Mouse (Mus musculus): Measurements from ENCODE around the gene Arhgap45. TPM values are rescaled to one million over a fixed set of nuclear protein-coding genes. Genes with fewer than 3 reads are reported as not detected.

The Arhgap45 gene
- polyA plus RNA-seq, 1 experiment from 2014 or later = 1.7 TPM

GRCm38 (mm10) chr10:79991548-79991947, 24.9 kb upstream of the Arhgap45 start:
- H3K36me3 ChIP-seq (replicated peaks; ENCODE audit: control insufficient read depth, insufficient read depth) = no peaks in the 10 kb centered on the region
- H3K4me2 ChIP-seq (replicated peaks) = no peak overlapping the region
- DNase-seq (ENCODE audit: low spot score) (no peak), ATAC-seq (ENCODE audit: low FRiP score) (no peak)
- WGBS = 86% methylated on average over 6 of the region's 6 CpGs
- H3K27ac ChIP-seq = no peak overlapping the region
- H3K9ac ChIP-seq = no peak overlapping the region
- peaks cover 8% of the 10 kb centered on the region for H3K4me1 ChIP-seq (replicated peaks; ENCODE audit: control insufficient read depth, insufficient read depth, low read length)
- peaks cover 11% of the 10 kb centered on the region; the same call in 1 of the 2 replicates for H3K9me3 ChIP-seq (ENCODE audit: control insufficient read depth, low read length)
- no peak overlapping the region for H3K4me3 ChIP-seq (replicated peaks; ENCODE audit: low read length)
- H3K27me3 ChIP-seq (ENCODE audit: control insufficient read depth, insufficient read depth, low read length) = peaks cover 43% of the 10 kb centered on the region

- Histone ChIP-seq H3K9ac (no peak overlapping the region), H3K4me1 (replicated peaks; ENCODE audit: control insufficient read depth, insufficient read depth, low read length) (peaks cover 10% of the 10 kb centered on the region; the same call in 1 of the 2 replicates), H3K4me2 (replicated peaks) (no peak overlapping the region), H3K4me3 (replicated peaks; ENCODE audit: low read length) (no peak overlapping the region), H3K9me3 (ENCODE audit: control insufficient read depth, low read length) (peaks cover 11% of the 10 kb centered on the region; the same call in 1 of the 2 replicates), H3K36me3 (replicated peaks; ENCODE audit: control insufficient read depth, insufficient read depth) (no peaks in the 10 kb centered on the region), H3K27ac (no peak overlapping the region), H3K27me3 (ENCODE audit: control insufficient read depth, insufficient read depth, low read length) (peaks cover 17% of the 10 kb centered on the region)
- no peak for DNase-seq (ENCODE audit: low spot score)
- 84% methylated on average over 16 of the region's 16 CpGs for WGBS
- ATAC-seq (ENCODE audit: low FRiP score) = no peak
Measured at GRCm38 (mm10) chr10:79994397-79995115, 21.9 kb upstream of the Arhgap45 start.

GRCm38 (mm10) chr10:79995636-79996035, 20.8 kb upstream of the Arhgap45 start:
- no peak overlapping the region for H3K9ac ChIP-seq
- H3K27ac ChIP-seq = no peak overlapping the region
- ATAC-seq (ENCODE audit: low FRiP score) (no peak), DNase-seq (ENCODE audit: low spot score) (no peak)
- no peaks in the 10 kb centered on the region for H3K36me3 ChIP-seq (replicated peaks; ENCODE audit: control insufficient read depth, insufficient read depth)
- H3K27me3 ChIP-seq (ENCODE audit: control insufficient read depth, insufficient read depth, low read length) = peaks cover 11% of the 10 kb centered on the region; the same call in 1 of the 2 replicates
- peaks cover 11% of the 10 kb centered on the region; the same call in 1 of the 2 replicates for H3K9me3 ChIP-seq (ENCODE audit: control insufficient read depth, low read length)
- peak overlapping the region; percentile 60; the same call in 1 of the 2 replicates for H3K4me2 ChIP-seq (replicated peaks)
- 0 out of 2 replicates have a peak overlapping the region, but pooled peaks have one; percentile 39 for H3K4me3 ChIP-seq (replicated peaks; ENCODE audit: low read length)
- 90% methylated on average over 1 of the region's 1 CpGs for WGBS
- peaks cover 10% of the 10 kb centered on the region; the same call in 1 of the 2 replicates for H3K4me1 ChIP-seq (replicated peaks; ENCODE audit: control insufficient read depth, insufficient read depth, low read length)

GRCm38 (mm10) chr10:79996272-79997033, 20.0 kb upstream of the Arhgap45 start, which contains the start of gene Abca7:
Abca7 (plus strand) TSS chr10:79996494.
- Histone ChIP-seq H3K4me2 (replicated peaks) (peak within 1 kb of the TSS; percentile 60), H3K4me1 (replicated peaks; ENCODE audit: control insufficient read depth, insufficient read depth, low read length) (peaks cover 10% of the 10 kb centered on the region; the same call in 1 of the 2 replicates), H3K36me3 (replicated peaks; ENCODE audit: control insufficient read depth, insufficient read depth) (no peaks in the 10 kb centered on the region), H3K27ac (no peak within 1 kb of the TSS; the same call in 1 of the 2 replicates), H3K9me3 (ENCODE audit: control insufficient read depth, low read length) (0 out of 2 replicates have a peak, but pooled peaks cover 4% of the 10 kb centered on the region), H3K9ac (peak within 1 kb of the TSS; percentile 50), H3K4me3 (replicated peaks; ENCODE audit: low read length) (peak within 1 kb of the TSS; percentile 39), H3K27me3 (ENCODE audit: control insufficient read depth, insufficient read depth, low read length) (peaks cover 8% of the 10 kb centered on the region; the same call in 1 of the 2 replicates)
- DNase-seq (ENCODE audit: low spot score) (peak; percentile 97), ATAC-seq (ENCODE audit: low FRiP score) (peak; percentile 90)
- under 1% methylated on average over 34 of the region's 34 CpGs for WGBS

GRCm38 (mm10) chr10:79997034-79997760, 19.3 kb upstream of the Arhgap45 start:
- H3K9me3 ChIP-seq (ENCODE audit: control insufficient read depth, low read length) = no peaks in the 10 kb centered on the region
- no peak overlapping the region for H3K27ac ChIP-seq
- under 1% methylated on average over 35 of the region's 35 CpGs for WGBS
- peaks cover 16% of the 10 kb centered on the region for H3K27me3 ChIP-seq (ENCODE audit: control insufficient read depth, insufficient read depth, low read length)
- H3K36me3 ChIP-seq (replicated peaks; ENCODE audit: control insufficient read depth, insufficient read depth) = no peaks in the 10 kb centered on the region
- peak overlapping the region; percentile 60 for H3K4me2 ChIP-seq (replicated peaks)
- H3K4me3 ChIP-seq (replicated peaks; ENCODE audit: low read length) = peak overlapping the region; percentile 39
- peak; percentile 79 for ATAC-seq (ENCODE audit: low FRiP score)
- peak overlapping the region; percentile 50 for H3K9ac ChIP-seq
- DNase-seq (ENCODE audit: low spot score) = peak; percentile 86
- peaks cover 10% of the 10 kb centered on the region; the same call in 1 of the 2 replicates for H3K4me1 ChIP-seq (replicated peaks; ENCODE audit: control insufficient read depth, insufficient read depth, low read length)

DNA sequence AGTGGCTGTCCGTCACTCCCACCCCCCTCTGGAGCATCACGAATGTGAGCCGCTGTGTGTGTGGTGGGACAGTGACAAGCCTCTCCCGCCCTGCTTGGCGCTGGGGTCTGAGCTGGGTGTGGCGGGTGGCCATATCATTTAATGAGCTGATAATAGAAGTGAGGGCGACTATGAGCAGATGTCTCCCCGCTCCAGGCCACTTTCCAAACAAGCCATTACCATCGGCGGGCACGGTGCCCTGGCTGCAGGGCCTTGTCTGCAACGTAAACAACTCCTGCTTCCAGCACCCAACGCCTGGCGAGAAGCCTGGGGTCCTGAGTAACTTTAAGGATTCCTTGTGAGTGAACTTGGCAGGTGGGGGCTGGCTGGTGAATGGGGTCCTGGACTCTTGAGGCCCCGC, 18.6 kb upstream of the Arhgap45 start:
- DNase-seq (ENCODE audit: low spot score) (no peak), ATAC-seq (ENCODE audit: low FRiP score) (no peak)
- Histone ChIP-seq H3K9ac (peak overlapping the region; percentile 50), H3K9me3 (ENCODE audit: control insufficient read depth, low read length) (no peaks in the 10 kb centered on the region), H3K4me1 (replicated peaks; ENCODE audit: control insufficient read depth, insufficient read depth, low read length) (peaks cover 10% of the 10 kb centered on the region; the same call in 1 of the 2 replicates), H3K4me2 (replicated peaks) (peak overlapping the region; percentile 60), H3K27me3 (ENCODE audit: control insufficient read depth, insufficient read depth, low read length) (peaks cover 22% of the 10 kb centered on the region), H3K36me3 (replicated peaks; ENCODE audit: control insufficient read depth, insufficient read depth) (no peaks in the 10 kb centered on the region), H3K27ac (no peak overlapping the region), H3K4me3 (replicated peaks; ENCODE audit: low read length) (peak overlapping the region; percentile 39)
- WGBS = 5% methylated on average over 15 of the region's 15 CpGs

GRCm38 (mm10) chr10:80001945-80002344, 14.5 kb upstream of the Arhgap45 start:
- 73% methylated on average over 9 of the region's 9 CpGs for WGBS
- Histone ChIP-seq H3K4me3 (replicated peaks; ENCODE audit: low read length) (no peak overlapping the region), H3K36me3 (replicated peaks; ENCODE audit: control insufficient read depth, insufficient read depth) (no peaks in the 10 kb centered on the region), H3K9ac (no peak overlapping the region), H3K27ac (no peak overlapping the region), H3K4me1 (replicated peaks; ENCODE audit: control insufficient read depth, insufficient read depth, low read length) (peaks cover 10% of the 10 kb centered on the region; the same call in 1 of the 2 replicates), H3K9me3 (ENCODE audit: control insufficient read depth, low read length) (no peaks in the 10 kb centered on the region), H3K27me3 (ENCODE audit: control insufficient read depth, insufficient read depth, low read length) (peaks cover 31% of the 10 kb centered on the region), H3K4me2 (replicated peaks) (no peak overlapping the region)
- DNase-seq (ENCODE audit: low spot score) = no peak
- no peak for ATAC-seq (ENCODE audit: low FRiP score)

- no peak overlapping the region for H3K4me3 ChIP-seq (replicated peaks; ENCODE audit: low read length)
- WGBS = 25% methylated on average over 21 of the region's 21 CpGs
- no peak for ATAC-seq (ENCODE audit: low FRiP score)
Measured at GRCm38 (mm10) chr10:80002829-80003228, 13.6 kb upstream of the Arhgap45 start.

More at GRCm38 (mm10) chr10:80002829-80003228, 13.6 kb upstream of the Arhgap45 start:
- Histone ChIP-seq H3K27me3 (ENCODE audit: control insufficient read depth, insufficient read depth, low read length) (peaks cover 31% of the 10 kb centered on the region), H3K27ac (no peak overlapping the region), H3K4me2 (replicated peaks) (no peak overlapping the region), H3K9me3 (ENCODE audit: control insufficient read depth, low read length) (no peaks in the 10 kb centered on the region), H3K9ac (no peak overlapping the region), H3K36me3 (replicated peaks; ENCODE audit: control insufficient read depth, insufficient read depth) (no peaks in the 10 kb centered on the region), H3K4me1 (replicated peaks; ENCODE audit: control insufficient read depth, insufficient read depth, low read length) (peaks cover 7% of the 10 kb centered on the region; the same call in 1 of the 2 replicates)
- no peak for DNase-seq (ENCODE audit: low spot score)
